Mouse (Mus musculus) urinary bladder, adult 18-20 months (tissue): ENCODE data around the gene Cdc14a.

ENCODE experiments used
- DNase-seq, 2 experiments: peaks; one replicate each; pipeline ENCODE4 v3.0.0; 2022; ENCODE audit warnings: low spot score in 2 of 2, mixed read lengths in 2 of 2

Cdc14a gene

DNA sequence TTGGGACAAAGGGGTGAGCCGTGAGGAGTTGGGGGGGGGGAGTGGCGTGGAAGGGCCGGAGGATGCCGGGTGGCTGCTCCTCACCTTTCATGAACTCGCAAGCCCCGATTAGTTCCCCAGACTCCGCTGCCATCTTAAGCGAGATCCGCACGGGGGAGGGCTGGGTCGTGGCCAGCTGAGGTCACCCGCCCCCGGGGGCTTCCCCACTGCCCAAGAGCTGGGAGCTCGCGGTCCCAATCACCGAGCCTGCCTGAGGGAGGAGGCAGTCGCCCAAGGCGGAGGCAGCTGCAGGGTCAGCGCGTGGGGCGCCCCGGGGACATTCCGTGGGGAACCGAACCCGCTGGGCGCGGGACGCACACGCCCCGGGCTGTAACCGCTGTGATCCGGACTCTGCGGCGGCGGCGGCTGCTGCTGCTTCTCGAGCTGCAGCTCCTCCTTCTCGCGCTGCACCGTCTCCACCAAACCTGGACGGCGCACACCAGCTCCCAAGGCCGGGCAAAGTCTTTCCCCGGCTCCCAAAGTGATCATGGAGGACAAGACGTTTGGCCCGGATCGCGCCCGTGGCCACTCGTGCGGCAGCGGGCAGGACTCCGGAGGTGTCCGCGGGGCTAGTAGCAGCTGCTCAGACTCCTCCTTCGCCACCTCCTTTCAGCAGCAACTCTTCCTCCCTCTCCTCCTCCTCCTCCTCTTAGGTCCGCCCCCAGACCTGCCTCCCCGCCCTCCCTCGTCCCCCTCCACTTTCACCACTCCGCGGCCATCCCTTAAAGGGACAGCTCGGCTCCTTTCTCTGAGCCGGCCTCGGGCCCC is at the start of gene Cdc14a:
Cdc14a (minus strand) TSS at position 680 of the 807 bp plus-strand sequence.
- DNase-seq = peak; percentile 74 to 76

DNA sequence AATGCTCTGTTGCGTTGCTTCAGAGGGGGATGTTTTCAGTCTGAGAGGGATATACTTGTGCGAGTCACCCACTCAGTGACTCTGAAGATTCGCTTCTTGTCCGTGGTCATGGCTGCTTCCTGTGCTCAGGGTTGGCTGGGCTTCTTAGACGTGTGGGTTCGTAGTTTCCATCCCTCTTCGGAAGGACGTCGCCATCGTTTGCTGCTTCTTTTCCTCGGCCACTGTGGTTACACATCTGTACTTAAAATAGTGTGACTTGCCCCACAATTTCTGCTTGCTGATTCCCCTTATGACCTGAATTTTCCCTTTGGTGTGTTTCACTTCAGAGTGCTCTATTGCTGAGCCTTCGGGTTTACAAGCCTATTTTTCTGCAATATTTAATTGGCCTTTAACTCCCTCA is 41.9 kb upstream of the Cdc14a start:
- no peak for DNase-seq

DNA sequence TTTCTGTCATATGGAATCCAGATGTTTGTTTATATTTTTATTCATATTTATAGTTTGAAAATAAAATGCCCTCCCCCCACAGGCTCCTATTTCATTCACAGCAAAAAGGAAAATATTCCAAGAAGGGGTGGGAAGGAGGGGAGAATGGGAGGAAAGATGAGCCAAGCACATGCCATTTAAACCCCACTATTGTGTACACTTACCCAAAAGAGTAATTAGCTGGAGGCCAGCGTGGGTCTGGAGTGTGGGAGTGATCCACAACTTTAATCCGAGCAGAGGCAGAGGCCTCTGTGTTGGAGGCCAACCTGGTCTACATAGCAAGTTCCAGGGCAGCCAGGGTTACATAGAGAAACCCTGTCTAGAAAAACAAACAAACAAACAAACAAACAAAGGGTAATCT is 40.5 kb upstream of the Cdc14a start:
- no peak for DNase-seq

DNA sequence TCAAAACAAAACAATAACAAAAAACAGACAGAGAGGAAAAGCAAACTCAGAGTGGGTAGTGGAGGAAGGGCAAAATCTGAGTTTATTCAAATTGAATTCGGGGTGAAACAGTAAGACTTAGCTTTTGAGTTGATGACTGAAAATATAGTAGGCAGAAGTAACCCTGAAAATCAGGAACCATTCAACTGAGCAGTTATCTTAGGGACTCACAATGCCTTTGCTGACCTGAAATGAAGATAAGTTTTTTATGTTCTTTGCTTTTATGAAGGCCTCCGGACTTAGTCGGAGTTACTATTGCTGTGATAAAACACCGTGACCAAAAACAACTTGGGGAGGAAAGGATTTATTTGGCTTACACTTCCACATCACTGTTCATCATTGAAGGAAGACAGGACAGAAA is 37.2 kb upstream of the Cdc14a start:
- DNase-seq = no peak

DNA sequence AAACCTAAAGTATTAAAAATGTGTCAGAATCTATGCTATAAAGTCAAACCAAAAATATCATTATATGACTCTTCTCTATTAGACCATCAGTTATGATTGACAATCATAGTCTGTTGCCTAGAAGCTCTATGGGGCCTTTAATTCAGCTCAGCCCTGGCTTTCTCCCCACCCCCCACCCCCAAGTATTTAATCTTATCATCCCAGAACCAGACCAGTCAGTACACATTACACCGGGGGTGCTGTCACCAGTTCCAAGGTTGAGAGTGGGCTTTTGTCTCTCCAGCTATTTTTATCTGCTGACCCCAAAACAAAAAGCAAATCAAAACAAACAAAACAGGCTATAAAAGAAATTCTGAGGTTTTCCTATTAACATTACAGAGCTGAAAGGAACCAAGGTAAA is 30.7 kb upstream of the Cdc14a start:
- no peak for DNase-seq

DNA sequence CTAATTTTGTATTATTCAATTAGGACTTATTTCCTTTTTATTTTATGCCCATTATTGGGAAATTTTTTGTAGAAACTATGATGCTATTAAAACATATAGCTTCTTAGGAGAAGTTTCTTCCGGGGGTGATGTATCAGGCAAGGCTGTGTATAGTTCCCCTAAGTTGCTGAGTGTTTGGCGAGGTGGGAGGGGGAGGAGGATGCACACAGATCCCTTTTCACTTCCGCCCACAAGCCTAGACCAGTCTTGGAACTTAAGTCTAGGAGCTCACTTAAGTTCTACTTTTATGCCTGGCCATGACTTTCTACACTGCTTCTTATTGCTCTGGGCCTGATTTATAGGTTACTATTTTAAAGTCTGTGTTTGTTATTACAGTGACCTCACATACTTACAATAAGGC is 26.9 kb upstream of the Cdc14a start:
- DNase-seq = no peak

DNA sequence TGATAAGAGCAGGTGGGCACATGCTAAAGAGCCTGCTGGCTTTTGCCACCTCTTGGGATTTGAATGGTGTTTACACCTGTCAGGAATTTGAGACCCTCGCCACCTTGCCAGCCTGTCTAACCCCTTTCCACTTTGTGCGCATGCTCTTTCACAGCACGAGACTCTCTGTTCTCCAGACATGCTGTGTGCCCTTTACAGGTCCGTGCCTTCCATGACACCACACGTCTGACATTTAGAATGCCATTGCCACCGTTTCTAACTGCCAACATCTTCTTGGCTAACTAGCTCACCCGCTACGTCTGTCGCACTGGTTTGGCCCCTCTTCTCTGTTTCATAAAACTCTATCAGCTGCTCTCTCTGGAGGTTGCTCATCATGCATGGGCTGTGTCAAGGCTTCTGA is 20.5 kb upstream of the Cdc14a start:
- no peak for DNase-seq

DNA sequence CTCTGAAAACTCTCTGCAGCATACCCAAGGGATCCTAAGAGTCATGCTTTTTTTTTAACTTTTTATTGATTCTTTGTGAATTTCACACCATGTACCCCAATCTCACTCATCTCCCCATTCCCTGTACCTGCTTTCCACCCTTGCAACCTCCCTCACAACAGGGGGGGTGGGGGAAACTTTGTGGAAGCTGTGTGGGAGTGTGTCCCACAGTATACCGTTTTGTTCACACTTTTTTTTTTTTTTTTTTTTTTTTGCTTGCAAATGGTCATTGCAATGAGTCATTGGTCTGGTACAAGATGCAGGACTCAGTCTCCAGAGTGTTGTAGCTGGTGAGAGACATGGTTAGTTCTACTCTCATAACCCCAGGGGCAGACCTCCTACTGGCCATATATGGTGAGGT is 19.0 kb upstream of the Cdc14a start:
- DNase-seq = no peak

DNA sequence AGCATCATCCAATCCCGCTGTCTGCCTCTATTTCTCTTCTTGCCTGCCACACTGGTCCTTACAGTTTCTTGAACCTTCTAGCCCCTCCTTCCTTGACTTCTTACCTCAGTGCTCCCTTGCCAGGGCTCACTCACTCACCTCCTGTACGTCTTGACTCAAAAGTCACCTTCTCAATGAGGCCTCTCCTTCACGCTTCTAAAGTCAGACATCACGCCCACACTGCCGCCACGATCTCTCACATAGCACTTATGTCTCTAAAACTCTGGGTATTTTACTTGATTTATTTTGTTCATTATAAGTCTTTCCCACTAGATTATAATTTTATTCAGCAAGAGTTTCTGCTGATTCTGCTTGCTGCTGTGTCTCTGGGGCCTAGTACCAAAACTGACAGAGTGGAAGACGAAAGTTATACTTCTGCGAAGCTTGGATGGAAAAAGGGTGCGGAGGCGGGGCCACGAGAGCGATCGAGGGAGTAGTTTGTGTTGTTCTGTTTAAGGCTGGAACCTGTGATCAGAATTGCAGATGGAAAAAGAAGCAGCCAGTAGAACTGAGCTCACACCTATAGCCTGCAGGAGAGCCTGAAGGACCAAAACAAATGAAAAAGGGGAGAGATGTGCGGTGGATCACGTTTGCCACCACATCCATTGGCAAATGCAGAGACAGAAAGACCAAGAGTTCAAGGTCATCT is 17.8 kb upstream of the Cdc14a start:
- DNase-seq = no peak

DNA sequence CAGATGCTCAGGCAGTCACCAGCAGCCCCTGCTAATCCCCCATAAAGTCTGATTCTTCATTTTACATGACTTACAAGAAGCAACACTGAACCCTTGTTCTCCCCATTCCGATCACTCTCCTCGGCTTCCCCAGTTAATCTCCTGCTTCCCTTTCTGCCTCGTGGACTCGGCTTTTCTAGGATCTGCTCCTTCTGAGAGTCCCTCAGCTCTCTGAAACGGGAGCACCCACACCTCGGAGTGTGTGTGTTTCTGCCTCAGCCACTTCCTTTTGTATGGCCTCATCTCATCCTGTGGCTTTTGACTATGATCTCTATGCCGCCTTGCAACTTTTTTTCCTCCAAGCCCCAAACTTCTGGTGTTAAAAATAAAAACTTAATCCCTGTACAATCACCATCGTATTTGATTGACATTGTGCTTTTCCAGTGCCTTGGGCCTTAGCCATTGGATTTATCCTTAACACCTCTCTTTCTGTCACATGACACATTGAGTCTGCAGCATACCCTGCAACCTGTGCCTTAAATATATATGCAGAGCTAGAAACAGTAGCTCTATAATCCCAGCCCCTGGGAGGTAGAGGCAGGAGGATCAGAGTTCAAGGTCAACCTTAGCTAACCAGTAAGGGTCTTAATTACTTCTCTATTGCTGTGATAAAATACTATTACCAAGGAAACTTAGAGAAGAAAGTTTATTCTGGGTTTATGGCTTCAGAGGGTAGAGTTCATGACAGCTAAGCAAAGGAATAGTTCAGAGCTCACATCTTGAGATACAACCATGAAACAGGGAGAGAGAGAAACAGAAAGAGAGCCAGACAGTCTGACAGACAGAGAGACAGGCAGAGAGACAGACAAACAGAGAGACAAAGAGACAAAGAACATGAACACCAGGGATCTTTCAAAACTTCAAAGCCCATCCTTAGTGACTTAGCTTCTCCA is 16.5 kb upstream of the Cdc14a start:
- no peak for DNase-seq

DNA sequence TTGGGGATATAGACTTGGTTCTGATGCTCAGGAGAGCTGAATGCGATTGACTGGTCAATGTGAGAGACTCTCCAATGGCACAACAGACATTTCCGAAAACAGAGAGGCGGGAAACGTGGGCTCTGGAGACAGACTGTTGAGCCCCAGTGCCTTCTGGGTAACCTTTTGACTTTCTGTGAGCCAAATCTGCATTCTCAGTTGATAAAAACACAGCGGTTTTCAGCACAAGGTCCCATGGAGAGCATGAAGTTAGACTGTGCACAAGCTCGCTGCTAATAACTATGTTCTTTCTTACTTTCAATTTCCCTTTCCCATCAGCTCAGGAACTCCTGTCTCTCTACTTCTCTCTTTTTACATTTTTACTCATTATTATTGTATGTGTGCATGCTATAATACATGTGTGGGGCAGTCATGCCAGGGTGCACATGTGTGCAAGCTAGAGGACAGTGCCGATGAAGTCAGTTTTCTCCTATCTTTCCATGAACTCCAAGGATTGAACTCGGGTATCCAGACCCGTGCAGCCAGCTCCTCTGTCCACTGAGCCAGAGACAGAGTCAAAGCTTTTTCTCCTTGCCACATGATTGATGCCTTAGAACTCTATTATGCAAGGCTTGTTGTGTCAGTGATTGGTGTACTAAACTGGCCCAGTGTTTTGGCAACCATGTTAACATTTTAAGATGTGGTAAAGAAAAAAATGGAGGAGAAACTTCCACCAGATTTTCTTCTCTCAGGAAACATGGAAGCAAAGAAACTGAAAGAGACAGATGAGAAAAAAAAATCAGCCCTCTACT is 13.2 kb upstream of the Cdc14a start:
- DNase-seq = no peak

DNA sequence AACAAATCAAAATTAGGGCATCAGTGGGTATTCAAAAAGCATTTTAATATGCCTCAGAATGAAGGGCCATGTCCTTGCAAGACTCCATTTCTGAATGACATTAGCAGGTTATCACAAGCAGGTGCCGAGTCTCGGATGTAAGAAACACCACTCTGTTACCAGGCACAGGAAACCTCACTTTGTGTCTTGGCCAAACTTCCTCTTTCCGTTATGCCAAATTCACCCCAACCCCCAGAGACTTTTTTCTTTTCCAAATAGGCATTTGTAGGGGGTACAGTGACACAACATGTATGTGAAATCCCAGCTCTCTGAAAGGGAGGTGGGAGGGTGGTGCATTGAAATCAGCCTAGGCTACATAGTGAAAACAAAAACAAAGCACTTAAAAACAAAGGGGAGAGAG is 12.3 kb upstream of the Cdc14a start:
- DNase-seq = no peak

DNA sequence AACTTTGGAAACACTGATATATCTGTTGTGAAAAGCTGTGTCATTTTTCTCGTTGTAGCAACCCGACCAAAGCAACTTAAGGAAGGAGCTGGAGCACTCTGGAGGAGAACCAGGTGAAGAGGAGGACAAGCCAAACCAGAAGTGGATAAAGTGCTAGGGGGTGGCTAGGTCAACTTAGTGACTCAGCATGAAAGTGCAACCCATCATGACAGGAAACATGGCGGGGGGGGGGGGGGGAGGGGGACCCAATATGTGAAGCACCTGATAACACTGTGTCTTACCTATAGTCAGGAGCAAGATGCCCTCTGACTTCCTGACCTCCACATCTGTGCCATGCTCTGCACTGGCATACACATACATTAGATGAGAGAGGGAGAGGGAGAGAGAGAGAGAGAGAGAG is 10.9 kb upstream of the Cdc14a start:
- DNase-seq = no peak

DNA sequence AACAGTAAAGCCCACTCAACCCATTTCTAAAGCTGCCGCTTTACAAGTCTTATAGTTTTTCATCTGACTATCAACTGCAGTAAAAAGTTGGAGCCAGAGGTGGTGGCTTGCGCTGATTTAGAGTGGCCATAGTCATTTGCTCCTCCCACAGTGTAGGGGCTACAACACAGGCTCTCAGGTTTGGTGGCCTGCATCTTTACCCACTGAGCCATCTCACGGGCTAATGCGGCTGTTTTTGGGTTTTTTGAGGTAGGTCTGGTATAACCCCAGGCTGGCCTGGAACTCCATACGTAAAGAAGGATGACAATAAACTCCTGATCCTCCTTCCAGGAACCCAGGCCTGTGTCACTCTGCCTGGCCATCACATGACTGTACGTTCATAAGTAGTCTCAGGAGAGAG is 2.1 kb upstream of the Cdc14a start:
- no peak for DNase-seq

DNA sequence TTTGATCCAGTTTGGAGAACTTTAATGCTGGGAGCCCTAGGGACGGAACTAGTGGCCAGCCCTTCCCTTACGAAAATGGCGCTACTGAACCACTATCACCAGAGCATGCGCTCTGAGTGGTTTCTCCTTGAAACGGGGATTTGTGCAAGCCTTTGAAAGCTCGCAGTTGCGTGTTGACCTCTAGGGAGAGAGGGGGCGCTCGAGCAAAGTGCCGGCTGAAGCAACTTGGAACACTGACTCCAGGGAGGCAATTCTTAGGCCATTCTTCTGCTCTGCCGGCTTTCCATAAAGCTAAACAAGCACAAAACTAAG is 1.1 kb upstream of the Cdc14a start:
- peak in 1 of 2 experiments; percentile 76 for DNase-seq

DNA sequence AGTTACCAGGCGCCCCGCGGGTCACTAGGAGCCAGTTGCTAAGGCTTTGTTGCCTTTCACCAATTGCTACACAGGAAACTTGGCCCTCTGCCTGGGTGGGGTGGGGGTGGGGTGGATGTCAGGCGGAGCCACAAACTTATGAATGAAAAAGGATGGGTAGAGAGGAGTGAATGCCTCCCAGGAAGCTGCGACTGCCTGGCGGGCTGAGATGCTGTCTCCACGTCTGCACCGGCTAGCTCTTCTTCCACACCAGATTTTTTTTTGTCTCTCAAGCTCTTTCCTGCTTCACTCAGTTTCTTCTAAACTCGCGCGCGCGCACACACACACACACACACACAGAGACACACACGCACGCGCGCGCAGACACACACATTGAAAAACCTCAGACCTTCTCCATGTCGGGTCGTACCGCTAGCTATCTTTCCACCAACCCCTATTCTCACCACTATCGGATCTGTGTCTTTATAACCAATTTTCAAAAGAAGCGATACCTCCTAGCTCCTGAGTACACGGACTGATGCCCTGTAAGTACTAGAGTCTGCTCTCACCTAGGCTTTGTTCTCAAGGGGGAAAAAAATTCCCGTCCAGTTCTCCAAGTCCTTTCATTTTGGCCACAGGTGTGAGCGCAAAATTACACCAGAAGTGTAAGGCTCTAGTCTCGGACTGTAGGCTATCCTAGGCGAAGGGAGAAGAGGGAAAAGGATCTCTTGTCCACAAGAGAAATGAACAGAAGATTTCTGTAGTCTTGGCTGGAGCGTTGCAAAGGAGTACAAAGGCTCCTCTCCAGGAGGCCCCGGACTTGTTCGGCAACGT is 534 bp upstream of the Cdc14a start:
- DNase-seq = peak in 1 of 2 experiments; percentile 50

DNA sequence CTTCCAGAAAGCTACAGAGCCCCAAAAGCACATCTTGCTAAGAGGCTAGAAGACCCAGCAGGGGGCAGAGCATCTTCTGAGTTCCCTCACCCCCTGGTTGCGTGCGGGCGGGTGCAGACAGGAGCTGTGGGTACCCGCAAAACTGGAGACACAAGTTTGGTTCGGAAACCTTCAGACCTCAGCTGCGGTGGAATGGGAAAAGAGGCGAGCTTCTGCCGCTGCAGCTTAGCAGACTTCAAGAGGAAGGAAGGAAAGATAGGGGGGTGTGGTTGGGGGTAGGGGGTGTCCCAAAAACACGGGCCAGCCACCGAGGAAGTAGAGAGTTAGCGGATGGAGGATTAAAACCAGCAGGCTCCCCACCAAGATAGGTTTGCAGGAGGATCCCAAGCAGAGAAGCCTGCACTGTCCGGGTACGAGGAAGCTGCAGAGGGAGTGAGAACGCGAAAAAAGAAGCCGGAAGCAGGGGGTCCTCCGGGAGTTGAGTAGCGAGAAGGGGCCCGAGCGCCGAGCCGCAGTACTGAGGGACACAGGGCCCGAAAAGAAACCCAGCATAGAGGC is 958 bp downstream of the Cdc14a start:
- DNase-seq = peak; percentile 32 to 37

DNA sequence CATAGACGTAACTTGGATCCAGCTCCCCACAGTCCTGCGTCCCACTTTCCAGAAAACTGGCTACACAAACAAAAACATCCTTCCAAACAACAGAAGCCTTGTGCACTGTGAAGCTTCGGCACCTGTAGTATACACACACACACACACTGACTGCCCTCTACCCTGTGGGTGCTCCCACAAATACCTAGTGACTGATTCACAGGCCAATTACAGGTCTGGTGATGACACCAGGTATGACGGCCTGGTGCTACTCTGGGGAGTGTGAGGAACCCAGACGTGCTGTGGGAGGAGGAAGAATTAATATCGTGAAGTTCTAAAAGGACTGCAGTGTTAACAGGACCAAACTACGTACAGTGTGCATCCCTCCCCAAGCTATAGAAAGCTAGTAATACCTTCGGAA is 1.8 kb downstream of the Cdc14a start:
- DNase-seq = no peak

DNA sequence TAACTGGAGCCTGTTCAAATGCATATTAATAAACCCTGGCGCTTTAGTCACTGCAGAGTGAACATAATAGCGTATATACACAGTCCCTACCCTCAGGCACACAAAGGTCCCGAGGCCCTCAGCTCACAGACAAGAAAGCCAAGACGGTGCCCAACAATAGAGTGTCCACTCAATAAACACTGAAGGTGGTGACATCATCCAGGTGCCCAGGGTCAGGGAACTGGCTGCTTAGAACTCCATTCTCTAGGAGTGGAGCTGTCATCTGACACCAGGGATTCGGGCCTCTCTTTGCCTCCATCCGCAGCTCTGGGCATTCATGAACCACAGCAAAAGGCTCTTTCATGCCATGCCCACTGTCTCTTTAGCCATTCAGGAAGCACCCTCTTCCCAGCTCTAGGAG is 2.7 kb downstream of the Cdc14a start:
- DNase-seq = no peak

DNA sequence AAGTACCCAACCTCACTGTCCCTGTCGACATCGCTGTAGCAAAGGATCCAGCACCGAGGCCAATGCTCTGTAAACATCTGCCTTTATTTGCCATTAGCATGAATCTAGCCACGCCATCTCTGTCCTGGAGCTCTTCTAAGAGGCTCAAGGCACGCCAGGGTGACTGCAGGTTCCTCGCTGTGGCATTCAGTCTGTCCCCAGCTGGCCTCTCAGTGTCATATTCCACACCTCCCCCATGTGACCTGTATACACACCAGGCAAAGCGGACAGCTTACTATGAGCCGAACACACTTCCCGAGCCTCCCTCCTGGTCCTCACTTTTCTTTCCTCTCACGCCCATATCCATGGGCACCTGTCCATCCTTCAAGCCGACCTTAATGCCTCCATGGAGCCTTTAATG is 4.0 kb downstream of the Cdc14a start:
- no peak for DNase-seq

DNA sequence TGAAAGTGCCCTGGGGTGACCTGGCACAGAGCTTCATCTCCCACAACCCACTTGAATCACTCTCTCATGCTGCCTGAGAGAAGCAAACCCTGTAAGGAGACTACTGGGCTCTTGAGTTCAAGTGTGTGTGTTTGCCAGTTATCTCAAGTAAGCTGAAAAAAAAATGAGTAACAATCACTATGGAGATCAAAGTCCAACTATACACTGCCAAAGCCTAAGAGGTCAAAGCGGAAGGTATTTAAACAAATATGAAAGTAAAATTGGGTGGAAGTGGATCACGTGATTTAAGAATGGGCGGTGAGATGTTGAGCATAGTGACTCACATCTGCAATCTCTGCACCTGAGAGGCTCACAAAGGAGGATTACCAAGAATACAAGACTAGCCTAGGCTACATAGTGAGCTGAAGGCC is 9.4 kb downstream of the Cdc14a start:
- DNase-seq = no peak
